Mouse (Mus musculus): ENCODE measurements at regions not wholly inside any gene's neighbourhood (a gene's known extent, or its start where the extent isn't known, plus 50 kb on each side); places are given as distances from the start of the nearest gene placed in this dataset.

GRCm38 (mm10) chr3:35027898-35028297 lies 377.7 kb downstream of the Sox2 start:
- no peak for ATAC-seq (ENCODE audit: low TSS enrichment)

GRCm38 (mm10) chr3:35029924-35030323 lies 379.7 kb downstream of the Sox2 start:
- ATAC-seq (ENCODE audit: low TSS enrichment): peak; percentile 90

- no peak for ATAC-seq (ENCODE audit: low TSS enrichment)
Observed at GRCm38 (mm10) chr3:35033587-35033986, 383.4 kb downstream of the Sox2 start.

GRCm38 (mm10) chr3:35035234-35035633 lies 385.0 kb downstream of the Sox2 start:
- no peak for ATAC-seq (ENCODE audit: low TSS enrichment)

GRCm38 (mm10) chr3:35043705-35044104 lies 393.5 kb downstream of the Sox2 start:
- ATAC-seq (ENCODE audit: low TSS enrichment): no peak

GRCm38 (mm10) chr3:35059438-35059837 lies 409.2 kb downstream of the Sox2 start:
- no peak for ATAC-seq (ENCODE audit: low TSS enrichment)

- no peak for ATAC-seq (ENCODE audit: low TSS enrichment)
Observed at GRCm38 (mm10) chr3:35060042-35060441, 409.8 kb downstream of the Sox2 start.

- ATAC-seq (ENCODE audit: low TSS enrichment): peak; percentile 97
Observed at GRCm38 (mm10) chr3:35066824-35067223, 416.6 kb downstream of the Sox2 start.

GRCm38 (mm10) chr3:35068586-35068985 lies 418.4 kb downstream of the Sox2 start:
- no peak for ATAC-seq (ENCODE audit: low TSS enrichment)

- no peak for ATAC-seq (ENCODE audit: low TSS enrichment)
Observed at GRCm38 (mm10) chr3:35071046-35071445, 420.8 kb downstream of the Sox2 start.

- no peak for ATAC-seq (ENCODE audit: low TSS enrichment)
Observed at GRCm38 (mm10) chr3:35079887-35080286, 429.7 kb downstream of the Sox2 start.

- no peak for ATAC-seq (ENCODE audit: low TSS enrichment)
Observed at GRCm38 (mm10) chr3:35084091-35084867, 434.1 kb downstream of the Sox2 start.

- peak; percentile 65 for ATAC-seq (ENCODE audit: low TSS enrichment)
Observed at GRCm38 (mm10) chr3:35088241-35089080, 438.3 kb downstream of the Sox2 start.

GRCm38 (mm10) chr3:35090496-35091133 lies 440.4 kb downstream of the Sox2 start:
- peak; percentile 66 for ATAC-seq (ENCODE audit: low TSS enrichment)

- no peak for ATAC-seq (ENCODE audit: low TSS enrichment)
Observed at GRCm38 (mm10) chr3:35093001-35093400, 442.8 kb downstream of the Sox2 start.

- no peak for ATAC-seq (ENCODE audit: low TSS enrichment)
Observed at GRCm38 (mm10) chr3:35095221-35095620, 445.0 kb downstream of the Sox2 start.

GRCm38 (mm10) chr3:35096381-35096780 lies 446.2 kb downstream of the Sox2 start:
- no peak for ATAC-seq (ENCODE audit: low TSS enrichment)

- no peak for ATAC-seq (ENCODE audit: low TSS enrichment)
Observed at GRCm38 (mm10) chr3:35097766-35098165, 447.6 kb downstream of the Sox2 start.

- ATAC-seq (ENCODE audit: low TSS enrichment): no peak
Observed at GRCm38 (mm10) chr3:35099226-35099625, 449.0 kb downstream of the Sox2 start.

- no peak for ATAC-seq (ENCODE audit: low TSS enrichment)
Observed at GRCm38 (mm10) chr3:35099876-35100420, 449.7 kb downstream of the Sox2 start.

- no peak for ATAC-seq (ENCODE audit: low TSS enrichment)
Observed at GRCm38 (mm10) chr3:35101286-35101685, 451.1 kb downstream of the Sox2 start.

- ATAC-seq (ENCODE audit: low TSS enrichment): no peak
Observed at GRCm38 (mm10) chr3:35101951-35102350, 451.7 kb downstream of the Sox2 start.
